Mouse (Mus musculus) C2C12 (cell line): ENCODE data around the gene Zfp618. TPM values are rescaled to one million over a fixed set of nuclear protein-coding genes. Genes with fewer than 3 reads are reported as not detected.

Source experiments
- H3K27me3 ChIP-seq: one replicate; pipeline ENCODE4 v1.6.1; 2011; ENCODE audit not compliant: control insufficient read depth, insufficient read depth, insufficient read length
- H3K36me3 ChIP-seq: one replicate; pipeline ENCODE4 v1.6.1; 2011; ENCODE audit not compliant: control insufficient read depth, insufficient read depth
- H3K4me3 ChIP-seq: one replicate; pipeline ENCODE4 v1.5.1; 2011; ENCODE audit warnings: mild to moderate bottlenecking, control low read depth; ENCODE audit not compliant: poor library complexity, insufficient read depth, severe bottlenecking
- H3K79me2 ChIP-seq: one replicate; pipeline ENCODE4 v1.6.1; 2011; ENCODE audit not compliant: control insufficient read depth, insufficient read depth
- H3K79me3 ChIP-seq: one replicate; pipeline ENCODE4 v1.6.1; 2011; ENCODE audit warnings: low read depth, control low read depth
- H3ac ChIP-seq: one replicate; pipeline ENCODE3; 2011; ENCODE audit warnings: low read depth; ENCODE audit not compliant: control insufficient read depth, insufficient read length
- CEBPB ChIP-seq: IDR thresholded peaks from one replicate; pipeline ENCODE4 v1.6.1; 2011; ENCODE audit warnings: low read depth, mild to moderate bottlenecking, control low read depth, moderate library complexity
- CTCF ChIP-seq: IDR thresholded peaks from one replicate; pipeline ENCODE4 v1.5.1; 2011; ENCODE audit not compliant: control insufficient read depth, insufficient read depth, insufficient read length
- FOSL1 ChIP-seq: IDR thresholded peaks from one replicate; pipeline ENCODE4 v1.8.0; 2011; ENCODE audit warnings: mild to moderate bottlenecking, low read length; ENCODE audit not compliant: poor library complexity, insufficient read depth, severe bottlenecking
- MAX ChIP-seq: IDR thresholded peaks from one replicate; pipeline ENCODE4 v1.6.1; 2011; ENCODE audit warnings: mild to moderate bottlenecking, control low read depth
- MYOD1 ChIP-seq: IDR thresholded peaks from one replicate; pipeline ENCODE4 v1.6.1; 2011; ENCODE audit warnings: low read depth; ENCODE audit not compliant: control insufficient read depth, insufficient read length
- MYOG ChIP-seq: IDR thresholded peaks from one replicate; pipeline ENCODE4 v1.6.1; 2011; ENCODE audit not compliant: control insufficient read depth, insufficient read length; ENCODE audit errors: extremely low read depth
- USF1 ChIP-seq: IDR thresholded peaks from one replicate; pipeline ENCODE4 v1.6.1; 2011; ENCODE audit warnings: low read depth, mild to moderate bottlenecking, control low read depth, moderate library complexity
- polyA plus RNA-seq: library from polyadenylated mRNA; unstranded; fragments of >200 nt; fragmentation: generic; extraction: Trizol; gene quantifications from one replicate; pipeline ENCODE4 v1.2.1, GENCODE M21; 2012; ENCODE audit warnings: missing spikeins

Zfp618 gene
- polyA plus RNA-seq, 1 experiment: 0.01 TPM

- Histone ChIP-seq H3K79me3 (no peaks in the 10 kb centered on the region), H3K79me2 (no peaks in the 10 kb centered on the region), H3K36me3 (no peaks in the 10 kb centered on the region), H3ac (no peak overlapping the region), H3K27me3 (peaks cover 12% of the 10 kb centered on the region), H3K4me3 (no peak overlapping the region)
- no peak for TF ChIP-seq MYOD1
- no peak for TF ChIP-seq USF1
- no peak for TF ChIP-seq MYOG
- TF ChIP-seq CEBPB: no peak
- TF ChIP-seq FOSL1: no peak
- no peak for TF ChIP-seq CTCF
Measured at GRCm38 (mm10) chr4:62944326-62944879, 21.0 kb upstream of the Zfp618 start.

GRCm38 (mm10) chr4:62963806-62964205 is 1.6 kb upstream of the Zfp618 start:
- TF ChIP-seq MYOD1 (no peak), FOSL1 (no peak), MYOG (no peak), CTCF (no peak), USF1 (no peak), CEBPB (no peak), MAX (no peak)

DNA sequence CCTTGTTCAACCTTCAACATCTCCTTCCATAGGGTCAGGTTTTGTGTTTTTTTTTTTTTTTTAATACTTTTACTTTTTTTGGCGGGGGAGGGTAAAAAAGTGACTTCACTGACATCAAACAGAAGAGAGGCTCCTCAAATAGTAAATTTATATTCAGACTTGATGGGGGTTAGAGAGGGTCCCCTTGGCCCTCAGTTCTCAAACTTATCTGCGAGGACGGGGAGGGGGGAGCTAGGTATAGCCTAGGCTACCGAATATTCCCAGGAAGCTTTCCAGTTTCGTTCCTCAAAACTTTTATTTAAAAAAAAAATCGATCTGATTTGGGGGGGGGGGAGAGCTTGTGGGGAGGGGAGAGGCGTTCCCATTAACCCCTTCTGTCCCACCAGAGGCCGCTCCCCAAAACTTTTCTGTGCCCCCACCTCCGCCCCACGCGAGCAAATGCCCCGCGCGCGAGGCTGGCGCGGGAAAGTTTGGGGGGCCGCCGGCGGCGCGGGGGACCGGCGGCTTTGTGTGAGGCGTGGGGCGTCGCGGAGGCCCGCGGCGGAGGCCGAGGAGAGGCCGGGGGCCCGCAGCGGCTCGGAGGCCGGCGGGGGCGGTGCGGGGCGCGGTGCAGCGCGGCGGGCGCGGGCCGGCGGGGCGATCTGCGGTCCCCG is 403 bp upstream of the Zfp618 start:
- no peak overlapping the region for H3K4me3 ChIP-seq
- no peaks in the 10 kb centered on the region for H3K27me3 ChIP-seq
- no peaks in the 10 kb centered on the region for H3K79me3 ChIP-seq
- no peaks in the 10 kb centered on the region for H3K36me3 ChIP-seq
- no peaks in the 10 kb centered on the region for H3K79me2 ChIP-seq
- TF ChIP-seq MYOG: no peak
- TF ChIP-seq CEBPB: no peak
- TF ChIP-seq CTCF: no peak
- no peak for TF ChIP-seq MAX
- TF ChIP-seq MYOD1: no peak
- no peak for TF ChIP-seq FOSL1
- no peak for TF ChIP-seq USF1
- no peak overlapping the region for H3ac ChIP-seq

More at GRCm38 (mm10) chr4:62963806-62964205, 1.6 kb upstream of the Zfp618 start:
- Histone ChIP-seq H3K79me2 (no peaks in the 10 kb centered on the region), H3K36me3 (no peaks in the 10 kb centered on the region), H3K79me3 (no peaks in the 10 kb centered on the region), H3K27me3 (no peaks in the 10 kb centered on the region), H3ac (no peak overlapping the region), H3K4me3 (no peak overlapping the region)

GRCm38 (mm10) chr4:62969526-62969925 is 4.2 kb downstream of the Zfp618 start:
- TF ChIP-seq FOSL1 (no peak), CEBPB (no peak), USF1 (no peak), MAX (no peak), MYOG (no peak), CTCF (no peak), MYOD1 (no peak)
- no peaks in the 10 kb centered on the region for H3K27me3 ChIP-seq
- no peaks in the 10 kb centered on the region for H3K79me2 ChIP-seq
- no peak overlapping the region for H3ac ChIP-seq
- H3K79me3 ChIP-seq: no peaks in the 10 kb centered on the region
- H3K4me3 ChIP-seq: no peak overlapping the region
- no peaks in the 10 kb centered on the region for H3K36me3 ChIP-seq

DNA sequence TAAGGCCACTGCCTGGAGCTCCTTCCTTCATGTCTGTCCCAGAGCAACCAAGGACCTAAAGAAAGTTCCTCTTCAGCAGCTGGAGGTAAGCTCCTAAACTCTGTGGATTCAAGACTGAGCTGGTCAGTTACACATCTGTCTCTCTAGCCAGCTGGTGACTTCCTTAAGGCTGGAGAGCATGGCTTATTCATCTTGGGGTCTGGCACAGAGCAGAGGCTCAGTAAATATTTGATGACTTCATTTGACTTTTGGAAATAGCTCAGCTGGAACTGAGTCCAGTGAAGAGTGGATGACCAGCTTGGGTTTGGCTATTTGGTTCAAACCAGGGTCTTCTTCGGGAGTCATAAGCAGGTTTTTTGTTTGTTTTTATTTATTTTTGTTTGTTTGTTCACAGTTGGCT is 6.6 kb downstream of the Zfp618 start:
- peaks cover 3% of the 10 kb centered on the region for H3K27me3 ChIP-seq
- no peak overlapping the region for H3K4me3 ChIP-seq
- H3K36me3 ChIP-seq: no peaks in the 10 kb centered on the region
- H3ac ChIP-seq: no peak overlapping the region
- TF ChIP-seq MYOG: no peak
- TF ChIP-seq FOSL1: no peak
- TF ChIP-seq CEBPB: no peak
- TF ChIP-seq MAX: no peak
- no peak for TF ChIP-seq USF1
- no peak for TF ChIP-seq CTCF
- no peak for TF ChIP-seq MYOD1
- no peaks in the 10 kb centered on the region for H3K79me2 ChIP-seq
- H3K79me3 ChIP-seq: no peaks in the 10 kb centered on the region
